Mouse (Mus musculus) yolk sac, embryonic 10.5 days (tissue): ENCODE results near the gene Lect2.

Experiments
- DNase-seq: peaks from one replicate; pipeline ENCODE4 v3.0.0-alpha.2; 2017; ENCODE audit warnings: low spot score

Gene Lect2

DNA sequence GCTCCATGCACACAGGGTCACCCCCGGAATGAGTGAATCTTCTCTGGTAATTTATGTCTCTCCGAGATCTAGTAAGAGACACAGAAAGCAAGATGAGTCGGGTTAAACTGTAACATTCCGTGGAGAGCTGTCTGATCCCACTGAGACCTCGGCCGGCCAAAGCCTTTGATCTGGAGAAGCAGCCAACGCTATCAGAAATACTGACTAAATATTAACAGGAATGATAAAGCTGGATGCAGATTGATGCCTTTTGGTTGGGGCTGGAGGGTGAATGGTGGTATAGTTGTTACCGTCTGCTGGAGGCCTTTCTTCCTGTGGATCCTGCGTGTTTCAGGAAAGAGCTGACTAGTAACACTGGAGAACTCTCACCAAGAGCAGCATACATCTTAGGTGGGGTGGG lies at the start of gene Lect2:
Gene Lect2, minus strand, starts transcription at position 102 of the 400 bp plus-strand sequence.
- peak; percentile 53 for DNase-seq

DNA sequence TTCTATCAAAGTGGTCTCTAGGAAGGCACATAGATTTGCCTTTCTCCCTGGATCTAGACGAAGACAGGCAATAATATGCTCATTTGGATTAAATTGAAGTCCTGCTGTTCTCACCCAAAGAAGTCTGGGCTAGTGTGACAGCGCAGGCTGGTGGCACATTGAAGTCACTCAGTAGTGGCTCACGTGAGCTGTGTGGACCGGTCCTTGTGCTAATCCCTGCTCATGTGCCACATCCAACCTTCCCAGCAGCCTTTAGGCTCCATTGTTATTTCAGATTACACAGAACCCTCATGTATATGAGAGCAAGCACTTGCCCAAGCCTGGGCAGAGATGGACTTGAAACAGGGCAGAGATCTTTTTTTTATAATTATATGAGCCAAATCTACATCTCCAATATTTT lies 49.0 kb upstream of the Lect2 start:
- no peak for DNase-seq

- DNase-seq = no peak
Observed at GRCm38 (mm10) chr13:56595246-56595645, 46.9 kb upstream of the Lect2 start.

- DNase-seq = no peak
Observed at GRCm38 (mm10) chr13:56593961-56594391, 45.7 kb upstream of the Lect2 start.

- DNase-seq = no peak
Observed at GRCm38 (mm10) chr13:56593196-56593595, 44.9 kb upstream of the Lect2 start.

GRCm38 (mm10) chr13:56591939-56592338 lies 43.6 kb upstream of the Lect2 start:
- no peak for DNase-seq

GRCm38 (mm10) chr13:56591191-56591590 lies 42.9 kb upstream of the Lect2 start:
- no peak for DNase-seq

DNA sequence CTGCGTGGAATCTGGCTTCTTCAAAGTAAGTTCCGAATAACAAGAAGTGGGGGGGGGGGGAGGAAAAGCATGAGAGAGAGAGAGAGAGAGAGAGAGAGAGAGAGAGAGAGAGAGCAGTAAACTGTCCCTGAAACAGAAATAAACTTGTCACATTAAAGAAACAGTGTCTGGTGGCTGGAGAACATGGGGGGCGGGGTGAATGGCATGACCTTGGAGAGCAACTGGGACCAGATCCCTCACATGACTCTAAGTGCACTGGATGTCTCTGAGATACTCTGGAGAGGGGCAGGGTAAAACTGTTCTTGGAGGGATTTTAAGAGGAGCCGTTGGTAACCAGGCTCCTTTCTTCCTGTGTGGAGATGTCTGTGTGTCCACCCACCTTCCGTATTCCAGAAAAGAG lies 41.9 kb upstream of the Lect2 start:
- DNase-seq = no peak

DNA sequence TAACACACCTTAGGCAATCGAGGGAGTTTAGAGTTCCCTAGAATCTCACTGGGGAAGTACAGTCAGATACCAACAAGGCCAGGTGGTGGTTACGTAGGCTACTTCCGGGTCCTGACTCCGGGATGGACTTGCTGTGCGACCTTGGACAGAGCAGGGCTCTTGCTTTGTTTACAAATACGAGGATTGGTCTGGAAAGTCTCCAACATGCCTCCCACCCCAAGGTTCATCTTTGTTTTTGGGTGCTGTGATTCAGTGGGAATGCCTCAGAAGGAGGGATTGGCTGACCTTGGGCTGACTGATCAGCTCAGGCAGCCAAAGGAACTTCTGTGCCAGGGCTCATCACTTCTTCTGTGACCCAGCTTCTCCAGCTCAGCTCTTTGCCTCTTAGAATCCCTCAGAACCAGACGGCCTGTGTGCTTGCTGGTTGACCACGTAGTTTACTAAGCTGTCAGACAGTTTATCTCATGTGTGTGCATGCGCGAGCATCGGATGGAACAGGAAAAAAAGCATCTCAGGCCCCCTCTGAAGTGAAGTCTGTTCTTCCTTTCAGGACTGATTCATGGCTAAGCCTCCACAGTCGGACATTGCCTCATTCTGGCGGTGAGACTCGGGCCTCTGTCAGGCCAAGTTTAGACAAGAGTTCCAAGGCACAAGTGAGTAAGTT lies 40.3 kb upstream of the Lect2 start:
- DNase-seq = no peak

DNA sequence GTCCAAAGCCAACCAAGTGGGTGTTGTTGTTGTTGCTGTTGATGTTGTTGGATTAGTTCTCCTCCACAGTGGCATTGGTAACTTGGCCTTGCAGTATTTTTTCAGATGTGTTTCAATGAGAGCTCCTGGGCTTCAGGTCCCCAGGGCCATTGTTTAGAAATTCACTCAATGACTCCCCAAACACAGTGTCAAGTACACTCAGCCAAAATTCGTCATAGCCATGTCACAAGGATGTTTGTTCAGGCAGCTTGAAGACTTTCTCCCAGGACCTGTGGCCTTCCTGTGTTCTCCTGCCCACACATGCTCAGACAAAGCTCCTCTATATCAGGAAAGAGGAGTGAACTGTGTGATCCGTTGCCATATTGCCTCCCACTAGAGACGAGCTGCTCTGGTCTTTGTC lies 37.7 kb upstream of the Lect2 start:
- DNase-seq = no peak

GRCm38 (mm10) chr13:56582720-56583119 lies 34.4 kb upstream of the Lect2 start:
- no peak for DNase-seq

GRCm38 (mm10) chr13:56581961-56582434 lies 33.7 kb upstream of the Lect2 start:
- DNase-seq = peak; percentile 71

GRCm38 (mm10) chr13:56581512-56581911 lies 33.2 kb upstream of the Lect2 start:
- no peak for DNase-seq

- no peak for DNase-seq
Observed at GRCm38 (mm10) chr13:56580450-56580849, 32.1 kb upstream of the Lect2 start.

DNA sequence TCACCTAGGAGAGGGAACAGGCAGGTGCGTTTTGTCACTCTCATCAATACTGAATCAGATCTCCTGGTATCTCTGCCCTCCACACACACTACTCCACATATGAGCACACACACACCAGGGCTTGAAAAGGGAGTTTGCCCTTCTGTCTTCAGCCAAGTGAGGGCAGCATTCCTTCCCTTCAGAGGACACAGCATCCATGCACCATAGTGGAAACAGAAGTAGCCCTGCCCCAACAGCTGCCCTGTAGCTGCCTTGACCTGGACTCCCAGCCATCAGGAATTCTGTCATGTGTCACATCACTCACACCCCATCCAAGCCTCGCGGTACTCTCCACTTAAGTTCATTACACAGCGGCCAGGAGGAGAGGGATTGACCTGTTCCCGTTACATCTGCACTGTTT lies 29.8 kb upstream of the Lect2 start:
- no peak for DNase-seq

DNA sequence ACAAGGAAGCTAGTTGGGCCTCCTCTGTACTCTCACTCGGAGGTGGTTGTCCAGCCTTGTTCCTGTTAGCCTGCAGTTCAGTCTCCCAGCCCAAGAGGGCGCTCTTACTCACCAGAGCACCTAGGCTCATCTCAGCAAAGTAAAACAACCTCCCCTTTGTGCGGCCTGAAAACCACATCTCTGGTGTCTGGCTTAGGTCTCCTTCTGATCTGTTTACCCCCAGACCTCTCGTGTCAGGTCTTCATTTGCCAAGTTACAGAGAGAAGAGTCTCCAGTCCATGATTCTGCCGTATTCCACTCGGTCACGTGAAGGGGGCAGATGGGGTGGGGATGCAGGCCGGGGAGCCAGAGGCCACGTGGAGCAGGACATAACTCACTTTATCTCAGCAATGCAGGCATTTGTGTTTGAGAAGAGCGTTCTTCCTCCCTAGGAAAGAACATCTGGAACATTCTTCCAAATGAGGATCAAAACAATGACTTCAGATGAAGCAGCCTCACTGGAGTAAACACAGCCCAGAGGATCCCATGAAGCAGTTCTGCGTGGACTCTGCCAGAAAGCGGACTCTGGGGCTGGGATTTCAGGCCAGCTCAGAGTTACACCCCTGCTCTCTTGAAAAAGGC lies 27.5 kb upstream of the Lect2 start:
- DNase-seq = peak; percentile 67

GRCm38 (mm10) chr13:56575074-56575473 lies 26.8 kb upstream of the Lect2 start:
- DNase-seq = no peak

- no peak for DNase-seq
Observed at GRCm38 (mm10) chr13:56571645-56572044, 23.3 kb upstream of the Lect2 start.

- DNase-seq = no peak
Observed at GRCm38 (mm10) chr13:56566336-56566735, 18.0 kb upstream of the Lect2 start.

DNA sequence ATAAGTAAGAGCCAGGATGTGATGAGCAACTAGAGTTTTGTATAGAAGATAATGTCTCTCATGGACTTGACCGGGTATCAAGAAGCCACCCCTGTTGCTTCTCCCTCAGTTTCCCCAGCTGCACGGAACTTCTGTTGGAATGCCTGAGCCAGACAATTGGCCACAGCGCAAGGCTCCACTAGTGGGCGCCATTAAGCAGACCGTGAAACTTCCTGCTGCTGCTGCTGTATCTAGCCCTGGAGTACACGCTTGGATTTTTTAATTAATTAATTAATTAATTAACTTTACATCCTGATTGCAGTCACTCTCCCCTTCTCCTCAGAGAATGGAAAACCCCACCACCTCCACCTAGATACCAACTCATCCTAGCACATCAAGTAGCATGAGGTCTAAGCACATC lies 14.8 kb upstream of the Lect2 start:
- no peak for DNase-seq

GRCm38 (mm10) chr13:56561129-56561528 lies 12.8 kb upstream of the Lect2 start:
- DNase-seq = peak; percentile 73

- peak; percentile 40 for DNase-seq
Observed at GRCm38 (mm10) chr13:56559841-56560370, 11.6 kb upstream of the Lect2 start.

GRCm38 (mm10) chr13:56558811-56559210 lies 10.5 kb upstream of the Lect2 start:
- DNase-seq = peak; percentile 68

DNA sequence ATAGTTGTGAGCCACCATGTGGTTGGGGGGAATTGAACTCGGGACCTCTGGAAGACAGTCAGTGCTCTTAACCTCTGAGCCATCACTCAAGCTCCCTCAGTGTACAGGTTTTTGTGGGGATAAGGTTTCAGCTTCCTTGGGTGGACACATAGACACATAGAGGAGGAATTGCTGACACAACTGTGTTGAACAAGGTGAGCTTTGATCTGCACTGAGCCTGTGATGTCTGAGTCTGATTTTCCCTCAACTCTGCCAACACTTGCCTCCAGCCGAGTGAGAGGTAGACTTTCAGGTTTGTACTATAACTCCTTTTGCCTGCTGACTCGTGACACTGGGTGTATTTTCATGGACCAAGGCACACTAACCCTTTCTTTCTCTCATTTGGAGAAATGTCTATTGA lies 8.4 kb upstream of the Lect2 start:
- DNase-seq = no peak
